Mouse (Mus musculus) cerebellum, adult 8-10 months (tissue): ENCODE measurements at regions not wholly inside any gene's neighbourhood (a gene's known extent, or its start where the extent isn't known, plus 50 kb on each side); places are given as distances from the start of the nearest gene placed in this dataset.

Experiments used
- DNase-seq: peaks from one replicate; pipeline ENCODE4 v3.0.0; 2022

- DNase-seq, result no peak
These were observed 73.1 kb downstream of the Rps15a start for GRCm38 (mm10) chr7:118042914-118043313.

GRCm38 (mm10) chr7:118039862-118040261, 76.1 kb downstream of the Rps15a start:
- no peak for DNase-seq

GRCm38 (mm10) chr7:118037062-118037461, 78.9 kb downstream of the Rps15a start:
- no peak for DNase-seq

GRCm38 (mm10) chr7:118026106-118026526, 89.9 kb downstream of the Rps15a start:
- no peak for DNase-seq

- DNase-seq, result no peak
These were observed 111.4 kb downstream of the Rps15a start for GRCm38 (mm10) chr7:118004620-118005019.

GRCm38 (mm10) chr7:118001881-118002280, 114.1 kb downstream of the Rps15a start:
- no peak for DNase-seq

- no peak for DNase-seq
These were observed 114.9 kb downstream of the Rps15a start for GRCm38 (mm10) chr7:118001121-118001520.

- no peak for DNase-seq
These were observed 133.8 kb downstream of the Rps15a start for GRCm38 (mm10) chr7:117982177-117982576.

- no peak for DNase-seq
These were observed 144.8 kb downstream of the Rps15a start for GRCm38 (mm10) chr7:117971176-117971575.

- no peak for DNase-seq
These were observed 172.6 kb downstream of the Rps15a start for GRCm38 (mm10) chr7:117943435-117943834.

- no peak for DNase-seq
These were observed 176.4 kb downstream of the Rps15a start for GRCm38 (mm10) chr7:117939618-117940017.

GRCm38 (mm10) chr7:117934908-117935307, 181.1 kb downstream of the Rps15a start:
- DNase-seq, result no peak

GRCm38 (mm10) chr7:117931234-117931895, 184.6 kb downstream of the Rps15a start:
- no peak for DNase-seq

- DNase-seq, result no peak
These were observed 185.6 kb downstream of the Rps15a start for GRCm38 (mm10) chr7:117930392-117930791.

- no peak for DNase-seq
These were observed 189.6 kb downstream of the Rps15a start for GRCm38 (mm10) chr7:117926396-117926795.

GRCm38 (mm10) chr7:117922270-117922669, 193.7 kb downstream of the Rps15a start:
- DNase-seq, result no peak

GRCm38 (mm10) chr7:117918206-117918995, 197.6 kb downstream of the Rps15a start:
- no peak for DNase-seq

- DNase-seq, result no peak
These were observed 199.1 kb downstream of the Rps15a start for GRCm38 (mm10) chr7:117916915-117917314.

- DNase-seq, result no peak
These were observed 203.5 kb downstream of the Rps15a start for GRCm38 (mm10) chr7:117912453-117912852.

- DNase-seq, result no peak
These were observed 204.9 kb downstream of the Rps15a start for GRCm38 (mm10) chr7:117911062-117911461.

GRCm38 (mm10) chr7:117896528-117896927, 219.5 kb downstream of the Rps15a start:
- no peak for DNase-seq

- no peak for DNase-seq
These were observed 228.7 kb downstream of the Rps15a start for GRCm38 (mm10) chr7:117887288-117887687.

- peak; percentile 20 for DNase-seq
These were observed 233.2 kb downstream of the Rps15a start for GRCm38 (mm10) chr7:117882803-117883202.

GRCm38 (mm10) chr7:117878903-117879302, 237.1 kb downstream of the Rps15a start:
- no peak for DNase-seq
